22 mouse cellular contexts compared by ENCODE assay signal in the genomic region with DNA sequence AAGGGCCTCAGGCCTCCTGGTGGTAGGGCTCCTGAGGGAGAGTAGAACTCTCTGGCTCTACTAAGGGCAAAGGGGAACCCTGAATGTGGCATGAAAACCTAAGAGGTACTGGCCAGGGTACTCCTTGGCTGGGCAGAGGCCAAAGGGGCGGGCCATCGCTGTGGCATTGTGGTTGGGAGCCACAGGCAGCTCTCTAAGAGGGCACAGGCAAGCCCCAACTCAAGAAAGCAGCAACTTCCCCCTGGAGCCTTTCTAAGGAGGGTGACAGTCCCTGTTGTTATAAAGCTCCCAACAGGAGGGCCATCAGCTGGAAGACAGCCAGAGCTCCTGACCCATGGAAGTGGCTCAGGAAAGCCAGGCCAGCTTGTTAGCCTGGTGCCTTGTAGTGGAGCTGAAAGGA. TPM values are rescaled to one million over a fixed set of nuclear protein-coding genes. Genes with fewer than 3 reads are reported as not detected.
DNase-seq lines count a peak whose midpoint lies in the region; ATAC-seq and TF ChIP-seq lines count a peak whose summit lies in the region.
"Had no signal": no experiment of that assay in that cellular context is flagged by ENCODE, and none has a peak within 500 bp of the region (broad histone marks: within the 10 kb centered on the region; RNA-seq: fewer than 3 reads in every experiment).

No protein-coding gene starts in this region.

- H3K4me3 ChIP-seq in kidney, embryonic 16.5 days (ENCODE audit: low read length): no peak overlapping the region
- no peak overlapping the region for H3K4me3 ChIP-seq in lung, postnatal 0 days (ENCODE audit: low read depth, low read length)
- H3K4me3 ChIP-seq: forebrain, embryonic 13.5 days; limb, embryonic 13.5 days; lung, embryonic 15.5 days; neural tube, embryonic 15.5 days had no signal

- no peak overlapping the region for H3K27ac ChIP-seq in kidney, embryonic 16.5 days (ENCODE audit: low read length)
- no peak overlapping the region for H3K27ac ChIP-seq in lung, postnatal 0 days (ENCODE audit: low read length)
- H3K27ac ChIP-seq: forebrain, embryonic 13.5 days; hindbrain, embryonic 14.5 days; limb, embryonic 13.5 days; lung, embryonic 15.5 days; neural tube, embryonic 15.5 days had no signal

- TF ChIP-seq EP300 in lung, postnatal 0 days (IDR thresholded peaks at IDR 0.05): no peak

- H3K9me3 ChIP-seq in kidney, embryonic 16.5 days (ENCODE audit: low read length): no peaks in the 10 kb centered on the region
- H3K9me3 ChIP-seq in lung, postnatal 0 days (ENCODE audit: low read length): no peaks in the 10 kb centered on the region
- H3K9me3 ChIP-seq: forebrain, embryonic 13.5 days; limb, embryonic 13.5 days; lung, embryonic 15.5 days; neural tube, embryonic 15.5 days had no signal

- no peaks in the 10 kb centered on the region for H3K36me3 ChIP-seq in kidney, embryonic 16.5 days (ENCODE audit: insufficient read depth, low read length)
- H3K36me3 ChIP-seq in lung, postnatal 0 days (ENCODE audit: insufficient read depth, low read length): no peaks in the 10 kb centered on the region
- H3K36me3 ChIP-seq: limb, embryonic 13.5 days; lung, embryonic 15.5 days; neural tube, embryonic 15.5 days had no signal

- H3K9ac ChIP-seq in kidney, embryonic 16.5 days (replicated peaks; ENCODE audit: low read length): no peak overlapping the region
- H3K9ac ChIP-seq in lung, postnatal 0 days (replicated peaks; ENCODE audit: low read depth): no peak overlapping the region
- H3K9ac ChIP-seq: forebrain, embryonic 13.5 days; hindbrain, embryonic 14.5 days; limb, embryonic 13.5 days; lung, embryonic 15.5 days; neural tube, embryonic 15.5 days had no signal

- WGBS in kidney, embryonic 16.5 days: 79% methylated on average over 2 of the region's 2 CpGs
- 80% methylated on average over 2 of the region's 2 CpGs for WGBS in lung, postnatal 0 days

- peaks cover 25% of the 10 kb centered on the region for H3K4me1 ChIP-seq in kidney, embryonic 16.5 days (ENCODE audit: insufficient read depth, low read length)
- no peaks in the 10 kb centered on the region for H3K4me1 ChIP-seq in lung, postnatal 0 days (ENCODE audit: insufficient read depth, low read depth, low read length)

- ATAC-seq in cerebellum, adult (ENCODE audit: insufficient number of reproducible peaks, low FRiP score, low TSS enrichment): no peak
- no peak for ATAC-seq in kidney, embryonic 16.5 days (ENCODE audit: low FRiP score, low TSS enrichment)
- ATAC-seq in granulocyte monocyte progenitor cell, adult 5-6 weeks (replicated peaks; ENCODE audit: poor library complexity, severe bottlenecking): peak; percentile 61
- no peak for ATAC-seq in lung, postnatal 0 days
- ATAC-seq: CD4-positive, CD25-positive, alpha-beta regulatory T cell, adult 4 months; forebrain, embryonic 13.5 days; intestine, postnatal 0 days had no signal

- peaks cover 18% of the 10 kb centered on the region; the same call in 1 of the 2 replicates for H3K27me3 ChIP-seq in kidney, embryonic 16.5 days (ENCODE audit: insufficient read depth, low read length)
- H3K27me3 ChIP-seq in lung, postnatal 0 days (replicated peaks; ENCODE audit: insufficient read depth, low read length): 0 out of 2 replicates have a peak, but pooled peaks cover 4% of the 10 kb centered on the region
- H3K27me3 ChIP-seq: neural tube, embryonic 15.5 days had no signal

- no peak overlapping the region for H3K4me2 ChIP-seq in kidney, embryonic 16.5 days (replicated peaks; ENCODE audit: low read depth, low read length)
- H3K4me2 ChIP-seq in lung, postnatal 0 days (replicated peaks; ENCODE audit: low read depth, low read length): no peak overlapping the region
- H3K4me2 ChIP-seq: forebrain, embryonic 13.5 days; heart, embryonic 11.5 days; hindbrain, embryonic 14.5 days; limb, embryonic 13.5 days; liver, embryonic 11.5 days; lung, embryonic 15.5 days; neural tube, embryonic 15.5 days had no signal

- peak; percentile 28 to 31 for DNase-seq in cerebellum, adult 18-20 months
- peak; percentile 19 for DNase-seq in kidney, postnatal 10 days
- DNase-seq in lung, postnatal 14 days: no peak
- DNase-seq in lung, postnatal 0 days (ENCODE audit: low spot score): no peak
- DNase-seq: gastrocnemius, postnatal 14 days; heart, postnatal 36 days; kidney, adult 9 months; midbrain, embryonic 14.5 days; spleen, adult 18-20 months; thymus, adult 2 months had no signal

- TF ChIP-seq CTCF in lung, postnatal 0 days (IDR thresholded peaks at IDR 0.05): no peak

RNA-seq across cellular contexts. Expression of a gene that starts 2.3 kb away (rescaled TPM):
- polyA plus RNA-seq in kidney, embryonic 16.5 days (2015; fragmentation: Nextera tagmentation; extraction: Ambion mirVana): 8.7 and 8.8 TPM in 2 replicates
- total RNA-seq in granulocyte monocyte progenitor cell, adult 5-6 weeks (2014; fragmentation: Nextera tagmentation): 9.4 TPM in 1 of 2 replicates, not detected in the other
- total RNA-seq in granulocyte monocyte progenitor cell, adult 5-6 weeks (2017): 0.17 TPM in 1 of 2 replicates, not detected in the other
- polyA plus RNA-seq in lung, postnatal 0 days (2015; fragmentation: Nextera tagmentation; extraction: Ambion mirVana): 0.78 and 1.8 TPM in 2 replicates
- polyA plus RNA-seq: CD4-positive, CD25-positive, alpha-beta regulatory T cell, adult 4 months had no signal

Comparison
In these comparisons a context has a peak if more than half of its experiments do, and no peak if none do; other contexts are left out.
1. DNase-seq: peak in cerebellum, adult 18-20 months (2 of 2) and kidney, postnatal 10 days (single experiment); none in lung, postnatal 14 days (single experiment) and lung, postnatal 0 days (single experiment).